Mouse (Mus musculus): ENCODE results near the gene Majin. TPM values are rescaled to one million over a fixed set of nuclear protein-coding genes. Genes with fewer than 3 reads are reported as not detected.
A peak's percentile ranks its signal among the peaks of the same experiment; 100 is the strongest.

Gene Majin
- polyA plus RNA-seq, 1 experiment from 2014 or later, result not detected

DNA sequence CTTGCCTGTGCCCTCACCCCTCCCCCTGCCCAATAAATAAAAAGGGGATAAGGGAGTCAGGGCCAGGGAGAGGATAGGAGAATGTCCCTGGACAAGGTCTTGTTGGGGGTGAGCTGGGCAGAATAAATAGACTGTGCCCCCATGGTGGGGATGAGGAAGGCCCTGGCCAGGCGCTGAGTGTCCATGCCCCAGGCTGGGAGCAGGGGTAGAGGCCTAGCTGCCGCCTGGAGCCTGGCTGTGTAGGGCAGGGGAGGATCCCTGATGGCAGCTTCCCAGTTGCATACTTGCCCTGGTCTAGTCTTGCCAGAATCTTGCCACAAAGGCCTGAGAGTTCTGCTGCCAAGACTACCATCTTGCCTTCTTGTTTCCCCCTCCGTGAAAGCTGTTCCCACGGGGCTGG is 43.7 kb downstream of the Majin start:
- ATAC-seq (ENCODE audit: insufficient number of reproducible peaks, insufficient read depth, low FRiP score, low TSS enrichment, low read depth), result no peak
- Histone ChIP-seq H3K4me3 (replicated peaks) (no peak overlapping the region), H3K9me3 (no peaks in the 10 kb centered on the region), H3K27me3 (no peaks in the 10 kb centered on the region), H3K27ac (no peak overlapping the region), H3K4me1 (replicated peaks) (peaks cover 7% of the 10 kb centered on the region; the same call in 1 of the 2 replicates), H3K36me3 (peaks cover 60% of the 10 kb centered on the region), H3K9ac (replicated peaks) (no peak overlapping the region), H3K4me2 (no peak overlapping the region)
- WGBS, result 86% methylated on average over 4 of the region's 4 CpGs

DNA sequence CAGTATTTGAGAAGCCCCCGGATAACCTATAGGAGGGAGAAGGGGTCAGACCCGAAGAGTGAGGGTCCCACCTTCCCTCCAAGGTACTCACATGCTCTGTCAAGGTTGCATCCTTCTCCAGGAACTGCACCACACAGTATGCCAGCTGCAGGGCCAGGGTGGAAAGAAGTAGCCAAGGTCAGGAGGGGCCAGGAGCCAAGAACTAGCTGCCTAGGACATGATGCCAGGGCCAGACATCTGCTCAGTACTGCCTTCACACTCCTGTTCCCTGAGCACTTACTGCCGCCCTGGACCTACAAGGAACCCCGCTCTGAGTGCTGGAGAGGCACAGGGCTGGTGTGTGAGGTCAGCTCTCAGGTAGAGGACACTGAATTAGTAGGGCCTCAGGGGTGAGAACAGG is 46.2 kb downstream of the Majin start:
- no peak for ATAC-seq (ENCODE audit: insufficient number of reproducible peaks, insufficient read depth, low FRiP score, low TSS enrichment, low read depth)
- H3K9me3 ChIP-seq, result no peaks in the 10 kb centered on the region
- no peaks in the 10 kb centered on the region for H3K27me3 ChIP-seq
- no peak overlapping the region for H3K4me2 ChIP-seq
- no peak overlapping the region for H3K4me3 ChIP-seq (replicated peaks)
- H3K4me1 ChIP-seq (replicated peaks), result peaks cover 20% of the 10 kb centered on the region
- H3K9ac ChIP-seq (replicated peaks), result no peak overlapping the region
- 82% methylated on average over 4 of the region's 4 CpGs for WGBS
- H3K36me3 ChIP-seq, result peaks cover 68% of the 10 kb centered on the region
- no peak overlapping the region for H3K27ac ChIP-seq

- Histone ChIP-seq H3K27me3 (no peaks in the 10 kb centered on the region), H3K36me3 (peaks cover 68% of the 10 kb centered on the region), H3K4me3 (replicated peaks) (no peak overlapping the region), H3K4me1 (replicated peaks) (peaks cover 19% of the 10 kb centered on the region), H3K9me3 (no peaks in the 10 kb centered on the region), H3K27ac (no peak overlapping the region), H3K4me2 (no peak overlapping the region), H3K9ac (replicated peaks) (no peak overlapping the region)
- no peak for ATAC-seq (ENCODE audit: insufficient number of reproducible peaks, insufficient read depth, low FRiP score, low TSS enrichment, low read depth)
- WGBS, result 81% methylated on average over 2 of the region's 2 CpGs
Observed at GRCm38 (mm10) chr19:6231036-6231435, 46.8 kb downstream of the Majin start.

DNA sequence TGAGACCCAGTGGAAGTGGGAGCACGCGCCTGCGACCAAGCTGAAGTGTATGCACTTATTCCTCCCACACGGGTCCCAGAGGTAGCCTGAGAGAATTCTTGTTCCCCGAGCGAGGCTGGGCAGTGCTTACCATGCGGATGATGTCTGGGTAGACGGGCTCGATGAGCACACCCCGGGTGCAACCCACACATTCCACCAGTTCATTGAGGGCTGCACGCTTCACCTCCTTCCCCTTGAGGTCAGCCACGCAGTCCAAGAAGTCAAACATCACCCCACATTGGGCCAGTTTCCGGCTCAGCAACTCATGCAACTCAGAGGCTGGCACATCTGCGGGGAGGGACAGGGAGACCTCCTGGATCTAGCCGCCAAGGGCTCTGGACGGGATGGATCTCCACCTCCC is 49.5 kb downstream of the Majin start:
- no peak overlapping the region for H3K4me2 ChIP-seq
- WGBS, result 91% methylated on average over 16 of the region's 16 CpGs
- no peak overlapping the region for H3K27ac ChIP-seq
- no peak overlapping the region for H3K9ac ChIP-seq (replicated peaks)
- ATAC-seq (ENCODE audit: insufficient number of reproducible peaks, insufficient read depth, low FRiP score, low TSS enrichment, low read depth), result no peak
- no peak overlapping the region for H3K4me3 ChIP-seq (replicated peaks)
- no peaks in the 10 kb centered on the region for H3K9me3 ChIP-seq
- no peaks in the 10 kb centered on the region for H3K27me3 ChIP-seq
- peaks cover 17% of the 10 kb centered on the region for H3K4me1 ChIP-seq (replicated peaks)
- H3K36me3 ChIP-seq, result peaks cover 49% of the 10 kb centered on the region

GRCm38 (mm10) chr19:6234337-6235083 is 50.3 kb downstream of the Majin start:
- Histone ChIP-seq H3K4me3 (replicated peaks) (peak overlapping the region; percentile 82), H3K4me1 (replicated peaks) (peaks cover 17% of the 10 kb centered on the region), H3K36me3 (peaks cover 40% of the 10 kb centered on the region), H3K9me3 (no peaks in the 10 kb centered on the region), H3K9ac (replicated peaks) (0 out of 2 replicates have a peak overlapping the region, but pooled peaks have one; percentile 37), H3K27me3 (no peaks in the 10 kb centered on the region), H3K4me2 (peak overlapping the region; percentile 87), H3K27ac (no peak overlapping the region)
- WGBS, result 62% methylated on average over 11 of the region's 11 CpGs
- ATAC-seq (ENCODE audit: insufficient number of reproducible peaks, insufficient read depth, low FRiP score, low TSS enrichment, low read depth), result no peak

- peak within 1 kb of the TSS; percentile 94 for H3K27ac ChIP-seq
- peak within 1 kb of the TSS; percentile 82 for H3K4me3 ChIP-seq (replicated peaks)
- peak within 1 kb of the TSS; percentile 73 for H3K9ac ChIP-seq (replicated peaks)
- peak; percentile 91 for ATAC-seq (ENCODE audit: insufficient number of reproducible peaks, insufficient read depth, low FRiP score, low TSS enrichment, low read depth)
- H3K9me3 ChIP-seq, result no peaks in the 10 kb centered on the region
- H3K36me3 ChIP-seq, result peaks cover 32% of the 10 kb centered on the region
- H3K27me3 ChIP-seq, result no peaks in the 10 kb centered on the region
- WGBS, result 3% methylated on average over 48 of the region's 48 CpGs
- peak within 1 kb of the TSS; percentile 87 for H3K4me2 ChIP-seq
- H3K4me1 ChIP-seq (replicated peaks), result peaks cover 17% of the 10 kb centered on the region
Observed at GRCm38 (mm10) chr19:6235084-6236052, 51.2 kb downstream of the Majin start, which contains the start of gene Ppp2r5b. Gene Ppp2r5b, minus strand, starts transcription at chr19:6235872.

DNA sequence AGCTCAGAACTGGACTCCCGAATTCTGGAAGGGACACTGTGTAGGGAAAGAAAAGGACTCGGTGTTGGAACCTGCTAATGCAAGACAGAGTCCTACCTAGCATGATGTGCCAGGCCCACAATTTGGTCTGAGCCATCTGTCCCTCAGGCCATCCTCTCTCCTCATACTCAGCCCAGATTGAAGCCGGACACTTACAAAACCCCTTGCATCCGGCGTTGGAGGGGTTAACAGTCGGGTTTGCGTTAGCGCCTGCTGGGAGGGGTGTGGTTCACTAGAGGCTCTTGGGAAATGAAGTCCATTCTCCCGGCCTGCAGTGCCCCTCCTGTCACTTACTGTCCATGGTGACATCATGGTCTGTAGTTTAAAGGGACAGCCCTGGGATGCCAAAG is 51.9 kb downstream of the Majin start:
- peaks cover 25% of the 10 kb centered on the region for H3K36me3 ChIP-seq
- no peaks in the 10 kb centered on the region for H3K27me3 ChIP-seq
- WGBS, result 1% methylated on average over 9 of the region's 9 CpGs
- H3K4me1 ChIP-seq (replicated peaks), result peaks cover 17% of the 10 kb centered on the region
- H3K4me3 ChIP-seq (replicated peaks), result peak overlapping the region; percentile 82
- ATAC-seq (ENCODE audit: insufficient number of reproducible peaks, insufficient read depth, low FRiP score, low TSS enrichment, low read depth), result peak; percentile 73
- H3K9me3 ChIP-seq, result no peaks in the 10 kb centered on the region
- H3K27ac ChIP-seq, result peak overlapping the region; percentile 94
- peak overlapping the region; percentile 73 for H3K9ac ChIP-seq (replicated peaks)
- peak overlapping the region; percentile 87 for H3K4me2 ChIP-seq

DNA sequence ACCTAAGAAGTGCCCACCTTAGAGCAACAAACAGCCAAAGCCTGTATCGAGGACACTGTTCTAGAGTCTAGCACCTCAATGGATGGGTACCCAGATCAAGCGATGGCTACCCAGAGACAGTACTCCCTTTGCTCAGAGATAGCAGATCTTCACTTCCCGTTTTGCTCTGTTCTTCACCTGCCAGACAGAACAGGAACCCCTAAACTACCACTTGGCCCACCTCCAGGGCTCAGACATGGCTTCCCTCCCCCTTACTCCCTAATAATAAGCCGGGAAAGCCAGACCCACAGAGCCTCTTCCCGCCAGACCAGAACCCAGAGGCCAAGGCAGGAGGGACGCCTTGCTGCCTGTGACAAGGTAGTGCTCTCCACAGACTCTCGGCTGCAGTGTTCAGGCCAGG is 52.7 kb downstream of the Majin start:
- H3K4me3 ChIP-seq (replicated peaks), result no peak overlapping the region
- H3K27me3 ChIP-seq, result no peaks in the 10 kb centered on the region
- ATAC-seq (ENCODE audit: insufficient number of reproducible peaks, insufficient read depth, low FRiP score, low TSS enrichment, low read depth), result no peak
- no peak overlapping the region for H3K4me2 ChIP-seq
- peaks cover 17% of the 10 kb centered on the region for H3K36me3 ChIP-seq
- WGBS, result 74% methylated on average over 7 of the region's 7 CpGs
- H3K27ac ChIP-seq, result no peak overlapping the region
- H3K9ac ChIP-seq (replicated peaks), result no peak overlapping the region
- H3K9me3 ChIP-seq, result no peaks in the 10 kb centered on the region
- H3K4me1 ChIP-seq (replicated peaks), result peaks cover 17% of the 10 kb centered on the region

DNA sequence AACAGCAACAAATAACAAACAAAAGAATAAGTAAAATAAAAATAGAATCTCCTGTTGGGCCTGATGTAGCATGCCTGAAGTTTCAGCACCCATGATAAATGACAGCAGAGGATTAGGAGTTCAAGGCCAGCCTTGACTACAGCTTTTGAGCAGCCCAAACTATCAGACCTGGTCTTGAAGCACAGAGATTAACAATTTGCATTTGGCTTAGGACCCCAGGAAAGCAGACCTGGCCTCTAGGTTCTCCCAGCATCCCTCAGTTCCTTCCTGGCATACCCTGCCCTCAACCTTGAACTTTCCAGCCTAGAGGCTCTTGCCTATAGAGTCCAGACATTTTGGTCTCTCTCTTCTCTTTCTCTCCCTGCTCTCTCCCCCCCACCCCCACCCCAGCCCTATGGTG is 54.6 kb downstream of the Majin start:
- H3K9me3 ChIP-seq, result no peaks in the 10 kb centered on the region
- no peak overlapping the region for H3K9ac ChIP-seq (replicated peaks)
- peaks cover 25% of the 10 kb centered on the region for H3K4me1 ChIP-seq (replicated peaks)
- no peaks in the 10 kb centered on the region for H3K27me3 ChIP-seq
- H3K27ac ChIP-seq, result no peak overlapping the region
- ATAC-seq (ENCODE audit: insufficient number of reproducible peaks, insufficient read depth, low FRiP score, low TSS enrichment, low read depth), result no peak
- H3K4me2 ChIP-seq, result no peak overlapping the region
- no peak overlapping the region for H3K4me3 ChIP-seq (replicated peaks)
- peaks cover 3% of the 10 kb centered on the region; the same call in 1 of the 2 replicates for H3K36me3 ChIP-seq

DNA sequence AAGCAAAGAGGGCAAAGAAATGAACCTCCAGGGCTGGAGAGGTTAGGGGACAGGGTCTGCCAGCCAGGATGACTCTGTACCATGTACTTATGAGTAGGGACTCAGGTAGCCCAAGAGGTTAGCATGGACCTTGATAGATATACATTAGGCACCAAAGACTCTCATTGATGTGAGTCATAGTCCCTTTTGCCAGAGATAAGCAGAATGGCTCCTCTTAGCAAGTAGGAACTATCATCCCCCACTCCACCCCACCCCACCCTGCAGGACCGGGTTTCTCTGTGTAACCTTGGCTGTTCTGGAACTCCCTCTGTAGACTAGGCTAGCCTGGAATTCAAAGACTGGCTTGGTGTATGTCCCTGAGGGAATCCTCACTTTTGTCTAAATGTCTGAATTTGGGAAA is 55.9 kb downstream of the Majin start:
- Histone ChIP-seq H3K9me3 (no peaks in the 10 kb centered on the region), H3K36me3 (peaks cover 17% of the 10 kb centered on the region), H3K4me1 (replicated peaks) (peaks cover 15% of the 10 kb centered on the region), H3K4me3 (replicated peaks) (no peak overlapping the region), H3K4me2 (no peak overlapping the region), H3K27me3 (no peaks in the 10 kb centered on the region), H3K27ac (no peak overlapping the region), H3K9ac (replicated peaks) (no peak overlapping the region)
- 67% methylated on average over 1 of the region's 1 CpGs for WGBS
- ATAC-seq (ENCODE audit: insufficient number of reproducible peaks, insufficient read depth, low FRiP score, low TSS enrichment, low read depth), result no peak

DNA sequence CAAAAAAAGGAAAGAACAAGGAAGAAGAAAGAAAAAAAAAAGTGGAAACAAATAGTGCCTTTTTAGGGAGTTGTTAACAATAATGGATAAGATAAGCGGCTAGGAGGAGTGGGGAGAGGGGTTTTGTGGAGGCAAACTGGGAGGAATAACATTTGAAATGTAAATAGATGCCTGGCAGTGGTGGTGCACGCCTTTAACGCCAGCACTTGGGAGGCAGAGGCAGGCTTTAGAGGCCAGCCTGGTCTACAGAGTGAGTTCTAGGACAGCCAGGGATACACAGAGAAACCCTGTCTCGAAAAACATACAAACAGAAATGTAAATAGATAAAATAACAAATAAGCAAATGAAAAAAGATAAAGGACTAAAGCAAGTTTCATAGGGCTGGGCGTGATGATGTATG is 56.5 kb downstream of the Majin start:
- H3K4me1 ChIP-seq (replicated peaks), result peaks cover 12% of the 10 kb centered on the region
- ATAC-seq (ENCODE audit: insufficient number of reproducible peaks, insufficient read depth, low FRiP score, low TSS enrichment, low read depth), result no peak
- H3K9ac ChIP-seq (replicated peaks), result no peak overlapping the region
- WGBS, result 36% methylated on average over 5 of the region's 5 CpGs
- no peaks in the 10 kb centered on the region for H3K27me3 ChIP-seq
- H3K9me3 ChIP-seq, result no peaks in the 10 kb centered on the region
- peak overlapping the region; percentile 92; the same call in 1 of the 2 replicates for H3K4me2 ChIP-seq
- H3K27ac ChIP-seq, result no peak overlapping the region; the same call in 1 of the 2 replicates
- no peak overlapping the region for H3K4me3 ChIP-seq (replicated peaks)
- peaks cover 23% of the 10 kb centered on the region for H3K36me3 ChIP-seq
